Mouse (Mus musculus): ENCODE data around the gene Sec31a.
"Not testable (repeated sequence)": the region's sequence is repeated elsewhere in the genome, so short reads cannot be mapped to it uniquely, and the experiment has no call there.

The Sec31a gene

GRCm38 (mm10) chr5:100415761-100416590, at the start of gene Sec31a:
Sec31a (minus strand) TSS chr5:100416234.
- DNase-seq: peak; percentile 98 to 99

GRCm38 (mm10) chr5:100462374-100462773, 46.3 kb upstream of the Sec31a start:
- DNase-seq: no peak

GRCm38 (mm10) chr5:100461526-100461925, 45.5 kb upstream of the Sec31a start:
- no peak for DNase-seq

GRCm38 (mm10) chr5:100459468-100459867, 43.4 kb upstream of the Sec31a start:
- DNase-seq: no peak

GRCm38 (mm10) chr5:100451871-100452270, 35.8 kb upstream of the Sec31a start:
- no peak for DNase-seq

- DNase-seq: no peak
Measured at GRCm38 (mm10) chr5:100438796-100439195, 22.8 kb upstream of the Sec31a start.

GRCm38 (mm10) chr5:100437917-100438316, 21.9 kb upstream of the Sec31a start:
- no peak for DNase-seq

GRCm38 (mm10) chr5:100437086-100437485, 21.1 kb upstream of the Sec31a start:
- DNase-seq: peak in 1 of 2 experiments; percentile 11

- no peak for DNase-seq
Measured at GRCm38 (mm10) chr5:100430966-100431365, 14.9 kb upstream of the Sec31a start.

- no peak for DNase-seq
Measured at GRCm38 (mm10) chr5:100430076-100430390, 14.0 kb upstream of the Sec31a start.

GRCm38 (mm10) chr5:100429344-100430075, 13.5 kb upstream of the Sec31a start:
- DNase-seq: peak; percentile 94

GRCm38 (mm10) chr5:100428734-100429343, 12.8 kb upstream of the Sec31a start:
- no peak for DNase-seq

GRCm38 (mm10) chr5:100428031-100428733, 12.1 kb upstream of the Sec31a start:
- no peak for DNase-seq

- DNase-seq: peak in 1 of 2 experiments; percentile 9
Measured at GRCm38 (mm10) chr5:100427276-100427675, 11.2 kb upstream of the Sec31a start.

GRCm38 (mm10) chr5:100425823-100426222, 9.8 kb upstream of the Sec31a start:
- not testable (repeated sequence) for DNase-seq

GRCm38 (mm10) chr5:100424252-100424651, 8.2 kb upstream of the Sec31a start:
- no peak for DNase-seq

- no peak for DNase-seq
Measured at GRCm38 (mm10) chr5:100423626-100424025, 7.6 kb upstream of the Sec31a start.

GRCm38 (mm10) chr5:100418861-100419260, 2.8 kb upstream of the Sec31a start:
- no peak for DNase-seq

GRCm38 (mm10) chr5:100418077-100418476, 2.0 kb upstream of the Sec31a start:
- DNase-seq: no peak

GRCm38 (mm10) chr5:100414474-100415196, 1.4 kb downstream of the Sec31a start:
- no peak for DNase-seq

- DNase-seq: no peak
Measured at GRCm38 (mm10) chr5:100412886-100413285, 3.1 kb downstream of the Sec31a start.

GRCm38 (mm10) chr5:100410281-100410680, 5.8 kb downstream of the Sec31a start:
- DNase-seq: no peak
